Mouse (Mus musculus) megakaryocyte progenitor cell, adult 5-6 weeks (primary cell): Measurements from ENCODE around the gene Naaa. TPM values are rescaled to one million over a fixed set of nuclear protein-coding genes. Genes with fewer than 3 reads are reported as not detected.

Experiments used
- ATAC-seq: replicated peaks from 2 replicates; pipeline ENCODE4 v1.8.0; 2016; ENCODE audit warnings: mild to moderate bottlenecking, moderate TSS enrichment, inconsistent platforms; ENCODE audit not compliant: poor library complexity
- total RNA-seq, 2 experiments: library from RNA; stranded (forward) in 1 of 2; stranded (reverse) in 1 of 2; fragments of 157-497, 149-512 nt in 1 of 2; fragments of 200-1000 nt in 1 of 2; gene quantifications; 2 replicates each; pipeline versions ENCODE4 v1.2.3 to v1.2.4; 2015 to 2017

The Naaa gene
- total RNA-seq, 2 experiments from 2014 or later, result 12.0 to 13.5 TPM

- peak; percentile 91 for ATAC-seq
These were observed 7.5 kb downstream of the Naaa start for GRCm38 (mm10) chr5:92270496-92270895.

- ATAC-seq, result no peak
These were observed 14.1 kb downstream of the Naaa start for GRCm38 (mm10) chr5:92263761-92264359.

- ATAC-seq, result peak; percentile 75
These were observed 15.3 kb downstream of the Naaa start for GRCm38 (mm10) chr5:92262646-92263045.

GRCm38 (mm10) chr5:92256218-92256617 lies 21.8 kb downstream of the Naaa start, which contains the start of gene Ppef2:
TSS of gene Ppef2 (minus strand) at chr5:92256278.
- ATAC-seq, result no peak; the same call in 1 of the 2 replicates

- peak; percentile 70 for ATAC-seq
These were observed 23.5 kb downstream of the Naaa start for GRCm38 (mm10) chr5:92254476-92254875.

GRCm38 (mm10) chr5:92252797-92253343 lies 25.1 kb downstream of the Naaa start:
- no peak for ATAC-seq

- ATAC-seq, result no peak
These were observed 25.9 kb downstream of the Naaa start for GRCm38 (mm10) chr5:92252031-92252430.

- ATAC-seq, result no peak
These were observed 29.4 kb downstream of the Naaa start for GRCm38 (mm10) chr5:92248614-92249013.

GRCm38 (mm10) chr5:92245483-92245882 lies 32.5 kb downstream of the Naaa start:
- peak; percentile 95 for ATAC-seq

- no peak for ATAC-seq
These were observed 33.1 kb downstream of the Naaa start for GRCm38 (mm10) chr5:92244900-92245299.

- no peak for ATAC-seq
These were observed 37.2 kb downstream of the Naaa start for GRCm38 (mm10) chr5:92240769-92241168.

GRCm38 (mm10) chr5:92239333-92240232 lies 38.4 kb downstream of the Naaa start:
- peak; percentile 85 for ATAC-seq

GRCm38 (mm10) chr5:92234939-92235557 lies 42.9 kb downstream of the Naaa start:
- no peak for ATAC-seq

GRCm38 (mm10) chr5:92233366-92233765 lies 44.6 kb downstream of the Naaa start:
- ATAC-seq, result no peak

GRCm38 (mm10) chr5:92231836-92232235 lies 46.1 kb downstream of the Naaa start:
- no peak for ATAC-seq

GRCm38 (mm10) chr5:92230306-92230705 lies 47.7 kb downstream of the Naaa start:
- no peak for ATAC-seq

GRCm38 (mm10) chr5:92229514-92229913 lies 48.5 kb downstream of the Naaa start:
- ATAC-seq, result no peak

GRCm38 (mm10) chr5:92228776-92229175 lies 49.2 kb downstream of the Naaa start:
- ATAC-seq, result peak; percentile 57

GRCm38 (mm10) chr5:92227782-92228181 lies 50.2 kb downstream of the Naaa start:
- no peak for ATAC-seq

- ATAC-seq, result peak; percentile 35; the same call in 1 of the 2 replicates
These were observed 57.6 kb downstream of the Naaa start for GRCm38 (mm10) chr5:92220287-92220902.

GRCm38 (mm10) chr5:92219826-92220225 lies 58.1 kb downstream of the Naaa start:
- ATAC-seq, result peak; percentile 85
